Mouse (Mus musculus) layer of hippocampus, adult 2 months (tissue): ENCODE measurements around the gene Egfr. TPM values are rescaled to one million over a fixed set of nuclear protein-coding genes. Genes with fewer than 3 reads are reported as not detected.

Source experiments
- DNase-seq, 2 experiments: peaks; one replicate each; pipeline ENCODE4 v3.0.0; 2022; ENCODE audit warnings: low spot score in 2 of 2
- H3K27ac ChIP-seq: fragments of 200-600 bp; 2 replicates; pipeline ENCODE4 v1.8.1; 2022
- H3K4me3 ChIP-seq: fragments of 200-600 bp; 2 replicates; pipeline ENCODE4 v1.8.1; 2022; ENCODE audit warnings: mild to moderate bottlenecking
- CTCF ChIP-seq: fragments of 200-600 bp; conservative IDR thresholded peaks from 2 replicates; pipeline ENCODE4 v1.8.1; 2022; ENCODE audit warnings: antibody characterized with exemption, mild to moderate bottlenecking, moderate library complexity
- total RNA-seq, 2 experiments: library from RNA; stranded (reverse); gene quantifications; 2 replicates each; pipeline ENCODE4 v1.2.3; 2021

Egfr gene
- total RNA-seq, 2 experiments from 2014 or later = 12.3 to 12.9 TPM

- peak in 1 of 2 experiments; percentile 40 for DNase-seq
Observed at GRCm38 (mm10) chr11:16948756-16949155, 196.8 kb downstream of the Egfr start.

DNA sequence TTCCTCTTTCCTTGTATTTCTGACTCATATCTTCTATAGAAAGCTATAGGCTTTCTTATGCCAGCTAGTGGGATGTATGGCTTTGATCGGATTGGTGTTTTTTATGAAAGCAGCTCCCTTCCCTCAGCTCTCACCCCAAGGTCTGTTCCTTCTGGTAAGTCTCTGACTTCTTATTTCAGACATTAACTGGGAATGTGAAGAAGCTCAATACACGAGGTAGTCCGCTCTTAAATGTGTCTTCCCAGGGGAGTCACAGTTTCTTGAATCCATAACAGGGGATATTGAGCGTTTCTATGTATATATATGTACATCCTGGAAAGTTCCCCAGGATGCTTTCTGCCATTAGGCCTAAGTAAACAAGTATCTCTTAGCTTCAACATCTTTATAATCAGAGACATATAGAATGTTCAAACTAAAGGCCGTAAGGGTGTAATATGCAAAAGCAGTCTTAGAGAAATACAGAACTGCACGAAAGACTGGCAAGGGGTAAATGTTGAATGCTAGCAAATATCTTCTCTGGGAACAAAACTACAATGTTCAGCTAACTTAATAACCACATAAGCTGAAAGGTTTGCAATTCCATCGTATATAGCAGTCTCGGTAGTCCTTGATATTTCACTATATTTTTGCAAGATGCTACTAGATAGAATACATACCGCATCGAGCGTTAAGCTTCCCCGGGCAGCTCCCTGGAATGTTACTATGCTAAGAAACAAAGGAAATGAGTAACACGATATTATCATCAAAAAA lies 198.4 kb downstream of the Egfr start:
- TF ChIP-seq CTCF = no peak
- Histone ChIP-seq H3K27ac (no peak overlapping the region), H3K4me3 (peak overlapping the region; percentile 77)
- DNase-seq = no peak

More at GRCm38 (mm10) chr11:16948756-16949155, 196.8 kb downstream of the Egfr start:
- Histone ChIP-seq H3K4me3 (no peak overlapping the region), H3K27ac (no peak overlapping the region)
- TF ChIP-seq CTCF = peak; percentile 87

DNA sequence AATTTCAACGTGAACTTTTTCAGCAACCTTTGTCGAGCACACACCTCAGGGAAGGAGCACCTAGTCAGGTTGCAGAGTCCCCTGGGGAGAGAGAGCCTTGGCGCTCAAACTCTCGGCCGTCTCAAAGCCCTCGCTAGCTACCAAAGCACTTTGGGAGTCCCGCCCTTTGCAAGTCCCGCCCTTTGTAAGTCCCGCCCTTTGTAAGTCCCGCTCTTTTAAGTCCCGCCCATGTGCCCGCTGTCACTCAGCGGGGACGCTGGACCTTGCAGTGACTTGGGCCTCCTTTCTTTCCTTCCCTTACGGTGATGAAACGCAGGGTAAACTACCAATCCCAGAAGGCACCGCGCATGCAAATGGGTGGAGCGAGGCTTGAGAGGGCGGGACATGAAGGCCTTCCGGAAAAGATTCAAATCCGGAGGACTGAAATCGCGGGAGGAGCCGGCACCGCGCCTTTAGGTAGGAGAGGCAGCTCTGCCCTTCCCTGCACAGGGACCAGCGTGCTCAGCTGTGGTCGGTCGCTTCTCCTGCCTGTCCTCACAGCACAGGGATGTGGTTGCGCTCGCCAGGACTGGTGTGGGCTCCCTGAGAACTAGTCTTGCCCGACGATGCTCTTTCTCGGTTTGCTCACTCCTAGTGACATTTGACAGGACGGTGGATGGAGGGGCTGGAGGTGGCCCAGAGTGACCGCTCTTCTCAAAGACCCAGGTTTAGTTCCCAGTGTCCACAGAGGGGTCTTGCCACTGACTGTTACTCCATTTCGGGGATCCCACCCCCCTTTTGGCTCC lies 199.2 kb downstream of the Egfr start, which contains the start of gene Fbxo48:
TSS of gene Fbxo48 (plus strand) at position 400 of the 785 bp plus-strand sequence.
- H3K4me3 ChIP-seq = peak within 1 kb of the TSS; percentile 77
- DNase-seq = peak; percentile 94 to 97
- no peak for TF ChIP-seq CTCF
- no peak within 1 kb of the TSS for H3K27ac ChIP-seq

DNA sequence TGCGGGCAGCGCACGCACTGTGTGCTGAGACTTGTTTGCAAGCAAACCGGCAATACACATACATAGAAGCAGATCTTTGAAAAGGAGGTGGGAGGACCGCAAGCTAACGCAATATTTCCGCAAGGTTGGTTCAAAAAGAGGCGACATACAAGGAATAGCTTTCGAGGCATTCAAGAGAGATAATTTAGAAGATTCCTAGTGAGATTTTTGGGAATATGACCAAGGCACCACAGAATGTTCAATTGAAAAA lies 199.7 kb downstream of the Egfr start:
- Histone ChIP-seq H3K4me3 (peak overlapping the region; percentile 77), H3K27ac (no peak overlapping the region)
- no peak for DNase-seq
- TF ChIP-seq CTCF = no peak

GRCm38 (mm10) chr11:16956115-16956862 lies 204.3 kb downstream of the Egfr start:
- no peak for TF ChIP-seq CTCF
- no peak for DNase-seq
- no peak overlapping the region for H3K4me3 ChIP-seq
- H3K27ac ChIP-seq = no peak overlapping the region

- DNase-seq = no peak
- no peak for TF ChIP-seq CTCF
- no peak overlapping the region for H3K4me3 ChIP-seq
Observed at GRCm38 (mm10) chr11:16957030-16957429, 205.0 kb downstream of the Egfr start.

DNA sequence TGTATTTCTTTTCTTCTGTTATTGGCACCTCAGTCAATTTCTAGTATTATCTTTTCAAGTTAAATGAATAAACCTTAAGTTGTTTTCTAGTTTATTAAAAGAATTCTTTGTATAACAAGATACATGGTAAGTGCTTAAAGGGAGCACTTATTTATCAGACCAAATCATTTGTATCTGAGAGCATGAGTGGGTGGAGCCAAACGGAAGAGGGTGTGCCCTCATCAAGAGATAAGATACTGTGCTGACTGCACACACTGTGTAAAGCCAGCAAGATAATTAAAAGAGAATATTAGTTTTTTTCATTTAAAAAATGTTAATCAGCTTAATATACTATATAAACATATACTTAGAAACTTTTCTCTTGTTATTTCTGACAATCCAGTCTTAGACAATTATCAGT lies 206.5 kb downstream of the Egfr start:
- Histone ChIP-seq H3K27ac (no peak overlapping the region), H3K4me3 (no peak overlapping the region)
- no peak for DNase-seq
- TF ChIP-seq CTCF = no peak

More at GRCm38 (mm10) chr11:16957030-16957429, 205.0 kb downstream of the Egfr start:
- no peak overlapping the region for H3K27ac ChIP-seq

Other genes starting within 250 kb of the Egfr start
- gene Sec61g, start 243.7 kb upstream of the Egfr start, total RNA-seq = 10 to 100 TPM in 1 of 2 experiments, 1 to 10 TPM in 1; 9.0 to 13.2 TPM
- 1 to 10 TPM; 1.7 to 2.7 TPM for gene Fbxo48, start 199.2 kb downstream of the Egfr start, total RNA-seq